Mouse (Mus musculus) bone marrow, adult 2 months (tissue): ENCODE measurements at regions not wholly inside any gene's neighbourhood (a gene's known extent, or its start where the extent isn't known, plus 50 kb on each side); places are given as distances from the start of the nearest gene placed in this dataset.

Source experiments
- CTCF ChIP-seq: fragments of 200-500 bp; IDR thresholded peaks from 2 replicates; pipeline ENCODE4 v1.5.1; 2011; ENCODE audit warnings: low read length, control low read depth; ENCODE audit not compliant: control insufficient read depth, insufficient read depth
- POLR2A ChIP-seq: fragments of 200-500 bp; IDR thresholded peaks from 2 replicates; pipeline ENCODE4 v1.6.1; 2011; ENCODE audit warnings: low read depth, mild to moderate bottlenecking, control low read depth, low read length, borderline replicate concordance; ENCODE audit not compliant: control insufficient read depth

GRCm38 (mm10) chr1:92744528-92745241 is 86.8 kb upstream of the Gpc1 start:
- TF ChIP-seq CTCF: no peak
- TF ChIP-seq POLR2A: no peak
